Comparison of ENCODE assay signal across 16 mouse cellular contexts in the genomic region with DNA sequence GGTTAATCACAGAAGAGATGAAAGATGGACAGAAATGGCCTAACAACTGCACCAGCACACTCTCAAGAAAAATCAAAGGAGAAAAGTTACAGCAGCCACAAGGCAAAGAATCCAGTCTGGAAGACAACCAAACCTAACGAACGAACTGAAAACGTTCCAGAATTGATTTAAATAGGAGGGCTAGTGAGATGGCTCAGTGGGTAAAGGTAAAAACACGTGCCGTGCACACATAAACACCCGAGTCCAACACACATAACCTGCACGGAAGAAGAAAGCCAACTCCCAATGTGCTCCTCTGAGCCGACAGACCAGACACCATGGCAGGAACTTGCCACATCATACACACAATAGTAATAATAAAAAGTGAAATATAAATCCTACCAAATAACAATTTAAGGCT. TPM values are rescaled to one million over a fixed set of nuclear protein-coding genes. Genes with fewer than 3 reads are reported as not detected.
DNase-seq lines count a peak whose midpoint lies in the region; ATAC-seq and TF ChIP-seq lines count a peak whose summit lies in the region.
"Had no signal": no experiment of that assay in that cellular context is flagged by ENCODE, and none has a peak within 500 bp of the region (broad histone marks: within the 10 kb centered on the region; RNA-seq: fewer than 3 reads in every experiment).

No protein-coding gene starts in this region.

- no peak for TF ChIP-seq CTCF in lung, embryonic 14.5 days (IDR thresholded peaks at IDR 0.05; ENCODE audit: low read depth)
- TF ChIP-seq CTCF in lung, postnatal 0 days (IDR thresholded peaks at IDR 0.05), result no peak

- H3K4me1 ChIP-seq in heart, embryonic 14.5 days (ENCODE audit: control insufficient read depth in 2 of 2, insufficient read depth in 2 of 2, low read length in 2 of 2), result peaks cover 8 to 21% of the 10 kb centered on the region in 2 experiments
- H3K4me1 ChIP-seq in kidney, embryonic 15.5 days, result peaks cover 16% of the 10 kb centered on the region
- 0 out of 2 replicates have a peak, but pooled peaks cover 3% of the 10 kb centered on the region for H3K4me1 ChIP-seq in lung, embryonic 14.5 days (ENCODE audit: insufficient read depth)
- no peaks in the 10 kb centered on the region for H3K4me1 ChIP-seq in lung, postnatal 0 days (ENCODE audit: insufficient read depth, low read depth, low read length)
- H3K4me1 ChIP-seq in stomach, embryonic 16.5 days (ENCODE audit: control insufficient read depth, insufficient read depth, low read length), result no peaks in the 10 kb centered on the region
- H3K4me1 ChIP-seq: embryonic facial prominence, embryonic 13.5 days; liver, embryonic 15.5 days; midbrain, embryonic 10.5 days had no signal

- WGBS in heart, embryonic 14.5 days, result 80% methylated on average over 8 of the region's 8 CpGs
- 85% methylated on average over 8 of the region's 8 CpGs for WGBS in kidney, embryonic 15.5 days
- WGBS in lung, embryonic 14.5 days, result 74% methylated on average over 8 of the region's 8 CpGs
- 78% methylated on average over 8 of the region's 8 CpGs for WGBS in lung, postnatal 0 days
- 74% methylated on average over 8 of the region's 8 CpGs for WGBS in stomach, embryonic 16.5 days

- H3K4me3 ChIP-seq in heart, embryonic 14.5 days (ENCODE audit: control insufficient read depth in 1 of 2, insufficient read depth in 1 of 2, low read depth in 1 of 2, low read length in 2 of 2), result no peak overlapping the region
- no peak overlapping the region for H3K4me3 ChIP-seq in kidney, embryonic 15.5 days (replicated peaks)
- H3K4me3 ChIP-seq in lung, embryonic 14.5 days (ENCODE audit: low read depth, low read length), result no peak overlapping the region
- H3K4me3 ChIP-seq in lung, postnatal 0 days (ENCODE audit: low read depth, low read length), result no peak overlapping the region
- no peak overlapping the region for H3K4me3 ChIP-seq in stomach, embryonic 16.5 days (replicated peaks; ENCODE audit: low read length)
- H3K4me3 ChIP-seq: embryonic facial prominence, embryonic 13.5 days; liver, embryonic 15.5 days; midbrain, embryonic 10.5 days; neural tube, embryonic 13.5 days had no signal

- no peak overlapping the region for H3K9ac ChIP-seq in heart, embryonic 14.5 days (ENCODE audit: low read length)
- no peak overlapping the region for H3K9ac ChIP-seq in kidney, embryonic 15.5 days
- H3K9ac ChIP-seq in lung, embryonic 14.5 days, result no peak overlapping the region
- no peak overlapping the region for H3K9ac ChIP-seq in lung, postnatal 0 days (replicated peaks; ENCODE audit: low read depth)
- H3K9ac ChIP-seq in stomach, embryonic 16.5 days (ENCODE audit: low read length), result no peak overlapping the region
- H3K9ac ChIP-seq: embryonic facial prominence, embryonic 13.5 days; liver, embryonic 15.5 days; neural tube, embryonic 13.5 days had no signal

- ATAC-seq in heart, embryonic 14.5 days (ENCODE audit: insufficient number of reproducible peaks, insufficient read depth, low FRiP score, low read depth), result no peak
- no peak for ATAC-seq in kidney, embryonic 15.5 days (replicated peaks; ENCODE audit: low FRiP score)
- ATAC-seq in lung, embryonic 14.5 days (ENCODE audit: insufficient read depth), result no peak
- no peak for ATAC-seq in lung, postnatal 0 days
- no peak for ATAC-seq in stomach, embryonic 16.5 days (ENCODE audit: insufficient read depth, low FRiP score)

- no peaks in the 10 kb centered on the region for H3K27me3 ChIP-seq in heart, embryonic 14.5 days (ENCODE audit: control insufficient read depth, insufficient read depth, low read length)
- H3K27me3 ChIP-seq in kidney, embryonic 15.5 days, result no peaks in the 10 kb centered on the region
- no peaks in the 10 kb centered on the region for H3K27me3 ChIP-seq in lung, embryonic 14.5 days (ENCODE audit: insufficient read depth, low read length)
- no peaks in the 10 kb centered on the region for H3K27me3 ChIP-seq in lung, postnatal 0 days (replicated peaks; ENCODE audit: insufficient read depth, low read length)
- H3K27me3 ChIP-seq in stomach, embryonic 16.5 days (ENCODE audit: control insufficient read depth, insufficient read depth, low read length), result no peaks in the 10 kb centered on the region
- H3K27me3 ChIP-seq: embryonic facial prominence, embryonic 13.5 days; liver, embryonic 15.5 days; neural tube, embryonic 13.5 days had no signal

- no peak for DNase-seq in heart, postnatal 36 days
- DNase-seq in kidney, postnatal 25 days, result no peak
- DNase-seq in lung, embryonic 14.5 days, result no peak
- no peak for DNase-seq in lung, postnatal 0 days (ENCODE audit: low spot score)
- no peak for DNase-seq in right cerebral cortex, postnatal 14 days
- DNase-seq: cerebellum, adult 9-11 months; lung, postnatal 4 days; right cerebral cortex, postnatal 25 days; thymus, postnatal 4 days had no signal

- peak overlapping the region; percentile 17 to 86; a peak in 2 of 4 replicates for H3K27ac ChIP-seq in heart, embryonic 14.5 days (replicated peaks in 1 of 2; ENCODE audit: control insufficient read depth in 1 of 2, insufficient read depth in 1 of 2, low read depth in 2 of 2, low read length in 2 of 2)
- H3K27ac ChIP-seq in kidney, embryonic 15.5 days, result peak overlapping the region; percentile 78; the same call in 1 of the 2 replicates
- peak overlapping the region; percentile 77; the same call in 1 of the 2 replicates for H3K27ac ChIP-seq in lung, embryonic 14.5 days (ENCODE audit: low read depth)
- no peak overlapping the region for H3K27ac ChIP-seq in lung, postnatal 0 days (ENCODE audit: low read length)
- H3K27ac ChIP-seq in stomach, embryonic 16.5 days (ENCODE audit: low read length), result peak overlapping the region; percentile 3; the same call in 1 of the 2 replicates
- H3K27ac ChIP-seq: embryonic facial prominence, embryonic 13.5 days; liver, embryonic 15.5 days; midbrain, embryonic 10.5 days had no signal

- no peak overlapping the region for H3K4me2 ChIP-seq in heart, embryonic 14.5 days (ENCODE audit: low read length)
- H3K4me2 ChIP-seq in kidney, embryonic 15.5 days, result no peak overlapping the region
- H3K4me2 ChIP-seq in lung, embryonic 14.5 days, result no peak overlapping the region
- no peak overlapping the region for H3K4me2 ChIP-seq in lung, postnatal 0 days (replicated peaks; ENCODE audit: low read depth, low read length)
- no peak overlapping the region for H3K4me2 ChIP-seq in stomach, embryonic 16.5 days (ENCODE audit: low read depth, low read length)
- H3K4me2 ChIP-seq: embryonic facial prominence, embryonic 13.5 days; liver, embryonic 15.5 days; neural tube, embryonic 13.5 days had no signal

- H3K9me3 ChIP-seq in heart, embryonic 14.5 days (ENCODE audit: control insufficient read depth, low read length), result no peaks in the 10 kb centered on the region
- no peaks in the 10 kb centered on the region for H3K9me3 ChIP-seq in kidney, embryonic 15.5 days (replicated peaks)
- no peaks in the 10 kb centered on the region for H3K9me3 ChIP-seq in lung, embryonic 14.5 days (ENCODE audit: low read depth, low read length)
- no peaks in the 10 kb centered on the region for H3K9me3 ChIP-seq in lung, postnatal 0 days (ENCODE audit: low read length)
- H3K9me3 ChIP-seq in stomach, embryonic 16.5 days (replicated peaks; ENCODE audit: control insufficient read depth, low read length), result no peaks in the 10 kb centered on the region
- H3K9me3 ChIP-seq: embryonic facial prominence, embryonic 13.5 days; liver, embryonic 15.5 days; midbrain, embryonic 10.5 days; neural tube, embryonic 13.5 days had no signal

- intact Hi-C loops in heart, postnatal 36 days (cut with DNase I), result loop anchor here (5.0 kb wide), 1 partner anchor 35 kb away; a partner anchor contains a TSS

- peaks cover 60% of the 10 kb centered on the region for H3K36me3 ChIP-seq in heart, embryonic 14.5 days (ENCODE audit: control insufficient read depth, insufficient read depth, low read length)
- peaks cover 47% of the 10 kb centered on the region for H3K36me3 ChIP-seq in kidney, embryonic 15.5 days
- peaks cover 30% of the 10 kb centered on the region for H3K36me3 ChIP-seq in lung, embryonic 14.5 days (ENCODE audit: insufficient read depth)
- H3K36me3 ChIP-seq in lung, postnatal 0 days (ENCODE audit: insufficient read depth, low read length), result peaks cover 8% of the 10 kb centered on the region; the same call in 1 of the 2 replicates
- H3K36me3 ChIP-seq in stomach, embryonic 16.5 days (ENCODE audit: control insufficient read depth, insufficient read depth, low read length), result 0 out of 2 replicates have a peak, but pooled peaks cover 4% of the 10 kb centered on the region

- no peak for TF ChIP-seq EP300 in lung, postnatal 0 days (IDR thresholded peaks at IDR 0.05)

RNA-seq across cellular contexts. Expression of a gene that starts 32.7 kb away (rescaled TPM):
- 451 and 541 TPM in 2 replicates for polyA plus RNA-seq in heart, embryonic 14.5 days (2014; fragmentation: Nextera tagmentation; extraction: Ambion mirVana)
- 10 to 100 TPM; 42.2 to 47.9 TPM for total RNA-seq in heart, postnatal 36 days (2021)
- 189 and 196 TPM in 2 replicates for polyA plus RNA-seq in kidney, embryonic 15.5 days (2015; fragmentation: Nextera tagmentation; extraction: Ambion mirVana)
- 154 and 172 TPM in 2 replicates for polyA plus RNA-seq in lung, embryonic 14.5 days (2014; fragmentation: Nextera tagmentation; extraction: Ambion mirVana)
- polyA plus RNA-seq in lung, postnatal 0 days (2015; fragmentation: Nextera tagmentation; extraction: Ambion mirVana), result 124 and 131 TPM in 2 replicates
- polyA plus RNA-seq in stomach, embryonic 16.5 days (2015; fragmentation: Nextera tagmentation; extraction: Ambion mirVana), result 208 and 209 TPM in 2 replicates

RNA-seq across cellular contexts. Expression of a gene that starts 57.7 kb away (rescaled TPM):
- 18.7 and 23.4 TPM in 2 replicates for polyA plus RNA-seq in heart, embryonic 14.5 days (2014; fragmentation: Nextera tagmentation; extraction: Ambion mirVana)
- total RNA-seq in heart, postnatal 36 days (2021), result 10 to 100 TPM; 24.7 to 27.7 TPM
- polyA plus RNA-seq in kidney, embryonic 15.5 days (2015; fragmentation: Nextera tagmentation; extraction: Ambion mirVana), result 24.7 and 24.9 TPM in 2 replicates
- polyA plus RNA-seq in lung, embryonic 14.5 days (2014; fragmentation: Nextera tagmentation; extraction: Ambion mirVana), result 21.2 and 27.0 TPM in 2 replicates
- 16.8 and 18.4 TPM in 2 replicates for polyA plus RNA-seq in lung, postnatal 0 days (2015; fragmentation: Nextera tagmentation; extraction: Ambion mirVana)
- polyA plus RNA-seq in stomach, embryonic 16.5 days (2015; fragmentation: Nextera tagmentation; extraction: Ambion mirVana), result 17.3 and 18.4 TPM in 2 replicates
